Mouse (Mus musculus) cerebellum, adult 11 months (tissue): Measurements from ENCODE around the gene Kcnh5.

Source experiments
- DNase-seq: peaks from one replicate; pipeline ENCODE4 v3.0.0; 2022

The Kcnh5 gene

GRCm38 (mm10) chr12:74951124-74952115 lies 225.7 kb downstream of the Kcnh5 start:
- no peak for DNase-seq

GRCm38 (mm10) chr12:74901331-74901730 lies 275.8 kb downstream of the Kcnh5 start:
- no peak for DNase-seq

DNA sequence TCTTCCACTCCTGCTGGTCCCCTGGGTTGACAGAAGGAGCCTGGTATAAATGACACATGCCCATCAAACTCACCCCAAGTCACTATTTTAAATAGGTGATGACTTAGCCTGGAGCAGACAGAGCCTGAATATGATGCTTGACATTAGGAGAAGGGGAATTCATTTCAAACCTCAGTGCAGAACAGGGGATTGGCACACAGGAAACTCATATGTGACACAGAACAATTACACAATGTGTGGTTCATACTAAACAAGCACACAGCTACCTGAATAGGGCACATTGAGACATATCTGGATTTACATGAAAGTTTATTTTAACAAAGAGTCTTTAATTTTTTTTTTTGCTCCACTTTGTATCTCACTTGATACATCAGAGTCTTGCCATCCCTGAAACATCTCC lies 276.4 kb downstream of the Kcnh5 start:
- no peak for DNase-seq

DNA sequence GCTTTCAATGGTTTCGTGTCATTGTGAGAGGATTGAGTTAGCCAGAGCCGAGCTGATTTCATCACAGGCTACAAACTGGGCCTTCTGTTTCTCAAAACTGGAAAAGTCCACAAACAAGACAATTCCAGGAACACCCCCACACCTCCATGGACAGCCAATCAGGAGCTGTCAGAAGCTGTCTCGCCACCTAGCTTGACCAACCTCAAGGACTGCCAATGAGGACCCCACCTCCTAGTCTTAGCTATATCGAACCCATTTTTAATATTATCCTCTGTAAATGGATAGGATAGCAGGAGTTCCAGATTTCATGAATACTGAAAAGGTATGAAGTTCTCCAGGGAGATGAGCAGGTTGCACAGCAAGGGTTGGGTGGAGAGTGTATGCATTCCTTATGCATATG lies 278.1 kb downstream of the Kcnh5 start:
- no peak for DNase-seq

DNA sequence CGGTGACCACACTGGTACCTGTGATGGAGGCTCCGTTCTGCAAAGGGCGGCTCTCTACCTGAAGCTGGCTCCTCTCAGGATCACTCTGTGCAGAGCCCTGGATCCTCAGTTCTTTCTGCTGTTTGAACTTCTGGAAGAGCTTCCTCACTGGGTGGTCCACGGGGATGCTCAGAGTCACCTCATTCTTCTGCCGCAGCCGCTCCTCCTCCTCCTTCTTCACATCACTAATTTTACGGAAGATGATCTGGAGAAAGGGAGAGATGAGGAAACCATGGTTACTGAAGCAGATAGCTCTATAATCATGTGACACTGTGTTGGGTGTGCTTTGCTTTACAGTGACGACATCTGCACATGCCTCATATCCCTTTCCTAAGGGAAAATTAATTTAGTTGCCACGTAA lies 278.9 kb downstream of the Kcnh5 start:
- DNase-seq = no peak

DNA sequence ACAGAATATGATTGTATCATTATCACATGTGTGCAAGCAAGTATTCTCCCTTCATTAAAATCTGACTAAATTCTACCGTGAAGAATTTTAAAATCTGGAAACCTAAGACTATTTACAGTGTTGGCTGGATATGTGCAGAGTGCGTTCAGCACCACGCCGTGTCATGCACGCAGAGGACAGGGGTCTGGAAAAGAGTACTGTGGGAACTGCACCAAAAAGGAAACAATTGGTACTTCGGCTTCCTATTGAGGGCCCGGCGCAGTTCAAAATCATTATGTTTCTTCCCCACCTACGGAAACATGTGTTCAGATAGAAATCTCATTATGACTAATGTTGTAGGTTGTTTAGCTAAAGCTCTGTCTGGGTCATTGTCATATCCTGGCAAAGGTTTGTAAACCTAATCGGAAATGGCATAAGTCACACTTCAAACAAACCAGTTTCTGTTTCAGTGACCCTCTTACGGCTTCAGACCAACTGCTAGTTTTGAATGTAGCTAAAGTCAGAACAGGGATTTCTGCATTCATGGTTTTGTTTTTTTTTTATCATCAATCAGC lies 282.2 kb downstream of the Kcnh5 start:
- no peak for DNase-seq

DNA sequence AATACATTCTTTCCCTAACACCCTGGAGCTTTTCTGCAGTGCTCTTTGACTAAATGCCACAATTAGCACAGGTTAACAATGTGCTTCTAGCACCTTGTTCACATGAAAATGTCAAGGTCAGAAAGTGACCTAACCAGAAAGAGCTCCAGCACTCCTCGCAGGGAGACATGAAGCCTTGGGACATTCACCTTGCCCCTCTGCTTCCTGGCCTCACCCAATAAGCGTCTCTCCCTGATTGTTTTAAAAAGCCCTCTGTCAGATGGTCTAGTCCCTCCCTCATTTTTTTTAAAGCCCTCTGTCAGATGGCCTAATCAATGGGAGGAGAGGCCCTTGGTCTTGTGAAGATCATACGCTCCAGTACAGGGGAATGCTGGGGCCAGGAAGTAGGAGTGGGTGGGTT lies 287.7 kb downstream of the Kcnh5 start:
- DNase-seq = no peak

DNA sequence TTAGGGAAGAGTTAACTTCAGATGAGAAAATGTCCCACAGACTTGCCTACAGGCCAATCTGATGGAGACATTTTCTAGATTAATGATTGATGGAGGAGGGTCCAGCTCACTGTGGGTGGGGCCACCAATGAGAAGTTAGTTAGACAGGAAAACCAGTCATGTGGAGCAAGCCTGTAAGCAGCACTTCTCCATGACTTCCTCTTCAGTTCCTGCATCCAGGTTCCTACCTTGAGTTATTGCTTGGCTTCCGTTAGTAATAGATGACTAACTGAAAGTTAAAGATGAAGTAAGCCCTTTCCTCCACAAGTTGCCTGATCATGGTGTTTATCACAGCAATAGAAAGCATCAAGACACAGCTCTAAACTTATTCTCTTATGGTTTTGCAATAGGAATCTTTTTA lies 290.1 kb downstream of the Kcnh5 start:
- no peak for DNase-seq

DNA sequence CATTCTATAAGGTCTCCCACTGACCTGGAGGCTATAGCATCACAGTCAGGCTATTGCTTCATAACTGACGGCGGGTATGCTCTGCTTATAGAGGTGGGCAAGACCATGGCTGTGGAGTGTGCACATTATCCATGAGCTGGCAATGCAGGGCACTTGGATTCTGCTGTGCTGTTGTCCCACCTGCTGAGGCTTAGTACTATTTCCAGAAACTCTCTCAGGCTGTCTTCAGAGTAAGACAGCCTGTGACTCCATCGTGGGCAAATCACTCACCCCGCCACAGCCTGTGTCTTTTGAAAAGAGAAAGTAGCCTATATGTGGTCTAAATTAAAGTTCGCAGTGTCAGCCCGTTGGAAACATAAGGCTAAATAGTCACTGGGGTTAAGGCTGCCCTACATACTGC lies 295.8 kb downstream of the Kcnh5 start:
- no peak for DNase-seq

DNA sequence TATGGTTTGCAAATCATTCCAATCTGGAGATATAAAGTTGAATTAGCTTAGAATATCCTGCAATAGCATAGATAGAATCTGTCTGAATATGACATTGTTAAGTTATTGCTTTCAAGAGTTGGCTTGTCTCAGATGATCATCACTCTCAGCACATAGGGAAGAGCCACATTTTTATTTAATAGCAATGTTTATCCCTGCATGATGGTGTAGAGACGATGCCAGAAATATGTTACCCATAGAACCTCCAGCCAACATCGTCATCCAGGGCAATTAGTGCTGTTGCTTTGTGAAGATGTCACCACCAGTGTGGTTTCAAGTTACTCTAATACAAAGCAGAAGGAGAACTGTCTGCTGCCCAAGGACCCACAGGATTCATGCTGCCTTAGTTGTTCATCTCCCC lies 321.5 kb downstream of the Kcnh5 start:
- DNase-seq = no peak

- no peak for DNase-seq
Observed at GRCm38 (mm10) chr12:74854263-74854662, 322.9 kb downstream of the Kcnh5 start.

- DNase-seq = no peak
Observed at GRCm38 (mm10) chr12:74850323-74850722, 326.8 kb downstream of the Kcnh5 start.

GRCm38 (mm10) chr12:74849912-74850311 lies 327.2 kb downstream of the Kcnh5 start:
- no peak for DNase-seq

GRCm38 (mm10) chr12:74848611-74849347 lies 328.4 kb downstream of the Kcnh5 start:
- no peak for DNase-seq
